Mouse (Mus musculus): ENCODE measurements around the gene Myrip.
"Not testable (repeated sequence)": the region's sequence is repeated elsewhere in the genome, so short reads cannot be mapped to it uniquely, and the experiment has no call there.

Gene Myrip

DNA sequence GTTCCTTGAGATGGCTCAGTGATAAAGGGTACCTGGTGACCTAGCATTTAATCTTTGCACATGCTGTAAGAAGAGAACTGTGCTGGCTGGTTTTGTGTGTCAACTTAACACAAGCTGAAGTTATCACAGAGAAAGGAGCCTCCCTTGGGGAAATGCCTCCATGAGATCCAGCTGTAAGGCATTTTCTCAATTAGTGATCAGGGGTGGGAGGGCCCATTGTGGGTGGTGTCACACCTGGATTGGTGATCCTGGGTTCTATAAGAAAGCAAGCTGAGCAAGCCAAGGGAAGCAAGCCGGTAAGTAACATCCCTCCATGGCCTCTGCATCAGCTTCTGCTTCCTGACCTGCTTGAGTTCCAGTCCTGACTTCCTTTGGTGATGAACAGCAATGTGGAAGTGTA is at the start of gene Myrip:
TSS of gene Myrip (plus strand) at position 301 of the 400 bp plus-strand sequence.
- not testable (repeated sequence) for ATAC-seq (ENCODE audit: insufficient number of reproducible peaks, low FRiP score, low TSS enrichment)

- ATAC-seq (ENCODE audit: insufficient number of reproducible peaks, low FRiP score, low TSS enrichment): no peak
Observed at GRCm38 (mm10) chr9:120259805-120260204, 41.5 kb upstream of the Myrip start.

- ATAC-seq (ENCODE audit: insufficient number of reproducible peaks, low FRiP score, low TSS enrichment): no peak
Observed at GRCm38 (mm10) chr9:120263994-120264393, 37.3 kb upstream of the Myrip start.

DNA sequence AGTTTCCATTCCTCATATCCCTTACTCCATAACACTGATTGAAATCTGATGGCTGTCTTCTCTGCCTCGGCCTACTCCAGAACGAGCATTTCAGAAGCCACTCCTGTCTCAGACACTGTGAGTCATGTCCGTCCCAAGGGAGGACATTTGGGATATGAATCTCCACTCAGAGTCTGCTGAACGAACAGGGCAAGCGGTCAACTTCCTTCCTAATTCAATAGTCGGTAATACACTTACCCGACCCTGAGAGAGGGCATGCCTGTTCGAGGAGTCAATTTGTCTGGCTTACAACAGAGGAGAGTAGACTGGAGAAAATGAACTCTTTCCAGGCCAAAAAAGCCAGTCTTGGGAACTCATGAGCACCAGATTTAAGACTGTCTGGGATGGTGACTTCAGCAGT is 28.2 kb upstream of the Myrip start:
- ATAC-seq (ENCODE audit: insufficient number of reproducible peaks, low FRiP score, low TSS enrichment): no peak

- ATAC-seq (ENCODE audit: insufficient number of reproducible peaks, low FRiP score, low TSS enrichment): no peak
Observed at GRCm38 (mm10) chr9:120275226-120275625, 26.1 kb upstream of the Myrip start.

DNA sequence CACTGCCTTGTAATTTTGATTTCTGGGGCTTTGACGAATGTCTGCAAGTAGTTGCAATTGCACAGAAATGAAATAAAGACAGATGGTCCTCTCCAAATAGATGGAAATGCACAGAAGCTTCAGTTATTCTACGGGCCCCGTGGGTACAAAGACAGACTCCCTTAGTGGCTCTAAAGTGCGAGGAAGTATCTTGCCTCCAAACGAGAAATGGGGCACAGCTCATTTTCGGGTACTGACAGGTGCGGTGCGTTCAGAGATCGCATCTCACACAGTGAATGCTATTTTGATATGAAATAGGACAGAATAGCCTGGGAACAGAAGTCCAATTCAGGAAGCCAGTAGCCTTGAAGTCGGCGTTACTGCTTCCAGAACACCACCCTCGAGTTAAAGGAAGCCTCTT is 20.2 kb upstream of the Myrip start:
- no peak for ATAC-seq (ENCODE audit: insufficient number of reproducible peaks, low FRiP score, low TSS enrichment)

GRCm38 (mm10) chr9:120282461-120283047 is 18.8 kb upstream of the Myrip start:
- no peak for ATAC-seq (ENCODE audit: insufficient number of reproducible peaks, low FRiP score, low TSS enrichment)

GRCm38 (mm10) chr9:120283556-120283955 is 17.8 kb upstream of the Myrip start:
- ATAC-seq (ENCODE audit: insufficient number of reproducible peaks, low FRiP score, low TSS enrichment): no peak

GRCm38 (mm10) chr9:120288011-120288410 is 13.3 kb upstream of the Myrip start:
- ATAC-seq (ENCODE audit: insufficient number of reproducible peaks, low FRiP score, low TSS enrichment): no peak

- no peak for ATAC-seq (ENCODE audit: insufficient number of reproducible peaks, low FRiP score, low TSS enrichment)
Observed at GRCm38 (mm10) chr9:120290375-120290774, 10.9 kb upstream of the Myrip start.

- ATAC-seq (ENCODE audit: insufficient number of reproducible peaks, low FRiP score, low TSS enrichment): no peak
Observed at GRCm38 (mm10) chr9:120292488-120292887, 8.8 kb upstream of the Myrip start.

DNA sequence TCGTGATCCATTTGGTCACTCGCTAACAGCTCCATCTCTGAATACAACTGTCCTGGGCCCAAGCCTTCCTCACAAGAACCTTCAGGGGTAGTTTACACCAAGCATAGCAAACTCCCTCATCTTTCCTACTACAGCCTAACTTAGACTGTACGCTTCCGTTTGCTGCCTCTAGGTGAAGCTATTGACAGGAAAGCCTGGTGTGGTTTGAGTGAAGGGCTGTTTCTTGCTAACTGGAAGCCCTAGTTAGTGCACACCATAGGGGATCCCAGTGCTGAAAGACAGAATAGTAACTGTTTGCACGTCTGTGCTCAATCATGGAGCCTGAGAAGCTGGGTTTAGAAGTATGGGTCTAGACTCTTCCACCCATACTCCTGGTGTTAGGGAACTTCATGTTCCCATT is 5.8 kb upstream of the Myrip start:
- ATAC-seq (ENCODE audit: insufficient number of reproducible peaks, low FRiP score, low TSS enrichment): no peak

GRCm38 (mm10) chr9:120296938-120297337 is 4.4 kb upstream of the Myrip start:
- no peak for ATAC-seq (ENCODE audit: insufficient number of reproducible peaks, low FRiP score, low TSS enrichment)

- no peak for ATAC-seq (ENCODE audit: insufficient number of reproducible peaks, low FRiP score, low TSS enrichment)
Observed at GRCm38 (mm10) chr9:120299429-120299828, 1.9 kb upstream of the Myrip start.

DNA sequence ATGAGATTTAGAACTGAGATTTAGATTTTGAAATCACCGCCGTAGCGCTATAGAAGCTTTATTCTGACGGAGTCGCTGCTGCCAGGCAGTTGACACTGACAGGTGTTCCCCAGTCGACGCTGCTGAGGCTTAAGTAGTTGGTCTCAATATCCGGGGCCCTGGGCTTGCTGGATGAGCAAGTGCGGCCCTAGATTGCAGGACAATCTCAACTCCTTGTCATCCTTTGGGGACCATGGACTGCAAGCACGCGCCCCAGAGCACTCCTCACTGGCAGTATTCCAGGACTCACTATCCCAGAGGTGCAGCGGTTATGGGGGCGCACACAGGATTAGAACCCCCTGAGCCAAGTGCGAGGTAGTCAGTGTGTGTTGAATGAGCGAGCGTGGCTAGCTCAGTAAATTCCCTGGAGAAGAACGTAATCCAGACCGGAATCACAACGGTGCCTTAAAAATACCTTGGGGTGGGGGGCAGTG is 1.7 kb downstream of the Myrip start:
- no peak for ATAC-seq (ENCODE audit: insufficient number of reproducible peaks, low FRiP score, low TSS enrichment)

DNA sequence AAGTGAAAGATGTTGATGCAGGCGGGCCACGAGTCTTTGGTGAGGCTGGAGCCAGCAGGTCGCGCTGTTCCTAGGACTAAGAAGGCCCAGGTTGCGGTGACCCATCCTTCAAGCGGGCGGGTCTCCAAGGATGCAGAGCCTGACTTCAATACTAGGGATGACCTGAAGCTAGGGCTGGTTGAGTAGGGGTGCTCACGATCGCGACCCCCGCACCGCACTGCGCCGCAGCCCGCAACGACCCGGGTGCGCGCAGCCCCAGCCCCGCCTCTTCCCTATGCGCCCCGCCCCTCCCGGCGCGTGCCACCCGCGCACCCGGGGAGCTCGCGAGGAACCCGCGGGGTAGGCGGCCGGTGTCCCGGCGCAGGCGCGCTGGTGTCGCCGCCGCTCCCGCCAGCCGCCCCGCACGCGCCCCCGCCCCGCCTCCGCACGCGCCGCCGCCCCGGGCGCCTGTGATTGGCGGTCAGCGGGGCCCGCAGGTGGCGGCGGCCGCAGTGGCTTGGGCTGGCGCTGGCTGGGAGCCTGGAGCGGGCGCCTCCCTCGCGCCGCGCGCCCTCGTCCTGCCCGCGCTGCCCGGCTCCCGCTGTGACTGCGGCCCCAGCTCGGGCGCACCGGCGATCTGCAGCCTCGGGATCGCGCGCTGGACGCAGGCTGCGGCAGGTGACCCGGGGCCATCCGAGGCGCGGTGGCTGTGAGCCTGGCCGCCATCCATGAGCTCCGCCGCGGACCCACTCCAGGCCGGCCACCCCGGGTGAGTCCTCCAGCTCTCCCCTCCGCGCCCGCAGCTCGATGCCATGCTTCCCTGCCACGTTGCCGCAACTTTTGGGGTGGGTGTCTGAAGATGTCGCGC is 2.4 kb downstream of the Myrip start:
- peak; percentile 73 for ATAC-seq (ENCODE audit: insufficient number of reproducible peaks, low FRiP score, low TSS enrichment)

GRCm38 (mm10) chr9:120304300-120305137 is 3.2 kb downstream of the Myrip start:
- no peak; the same call in 1 of the 2 replicates for ATAC-seq (ENCODE audit: insufficient number of reproducible peaks, low FRiP score, low TSS enrichment)

GRCm38 (mm10) chr9:120315171-120315570 is 13.9 kb downstream of the Myrip start:
- no peak for ATAC-seq (ENCODE audit: insufficient number of reproducible peaks, low FRiP score, low TSS enrichment)

GRCm38 (mm10) chr9:120319099-120319498 is 17.8 kb downstream of the Myrip start:
- ATAC-seq (ENCODE audit: insufficient number of reproducible peaks, low FRiP score, low TSS enrichment): no peak

DNA sequence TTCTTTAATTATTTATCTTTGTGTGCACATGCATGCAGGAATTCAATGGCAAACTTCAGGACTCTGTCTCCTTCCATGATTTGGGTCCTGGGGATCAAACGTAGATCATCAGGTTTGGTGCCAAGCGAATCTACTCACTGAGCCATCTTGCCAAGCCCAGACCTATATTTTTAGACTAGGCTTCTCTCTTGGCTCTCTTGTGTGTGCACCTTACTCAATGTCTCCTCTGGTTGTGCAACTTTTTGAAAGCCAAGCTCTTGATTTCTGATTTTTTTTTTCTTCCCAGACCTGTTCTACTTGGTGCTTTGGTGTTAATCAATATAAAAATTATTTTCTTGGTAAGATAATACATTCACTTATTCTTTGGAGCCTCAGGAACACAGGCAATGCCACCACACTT is 19.3 kb downstream of the Myrip start:
- no peak for ATAC-seq (ENCODE audit: insufficient number of reproducible peaks, low FRiP score, low TSS enrichment)
